Comparison of ENCODE assay signal across 26 mouse cellular contexts in genomic region chr5:74624385-74624784, GRCm38 (mm10).
DNase-seq lines count a peak whose midpoint lies in the region; ATAC-seq and TF ChIP-seq lines count a peak whose summit lies in the region.
"Had no signal": no experiment of that assay in that cellular context is flagged by ENCODE, and none has a peak within 500 bp of the region (broad histone marks: within the 10 kb centered on the region; RNA-seq: fewer than 3 reads in every experiment).

No protein-coding gene starts in this region.

- no peaks in the 10 kb centered on the region for H3K27me3 ChIP-seq in intestine, embryonic 15.5 days (replicated peaks)
- H3K27me3 ChIP-seq in intestine, postnatal 0 days (replicated peaks; ENCODE audit: control insufficient read depth, insufficient read depth, low read length): no peaks in the 10 kb centered on the region
- H3K27me3 ChIP-seq: CH12.LX; forebrain, embryonic 13.5 days; heart, embryonic 12.5 days; heart, embryonic 15.5 days; hindbrain, embryonic 12.5 days; hindbrain, embryonic 15.5 days; Patski had no signal

- 0 out of 2 replicates have a peak, but pooled peaks have one; percentile 5 for TF ChIP-seq CTCF in intestine, postnatal 0 days (IDR thresholded peaks at IDR 0.05; ENCODE audit: low read depth)

- peak; percentile 32 for DNase-seq in kidney, adult 9 months
- no peak for DNase-seq in kidney, postnatal 10 days
- DNase-seq in yolk sac, embryonic 10.5 days (ENCODE audit: low spot score): peak; percentile 50
- no peak for DNase-seq in urinary bladder, postnatal 4 days (ENCODE audit: low spot score in 2 of 2)
- DNase-seq: adrenal gland, postnatal 10 days; adrenal gland, postnatal 36 days; B cell, adult 2 months; cerebellum, adult 18-20 months; cerebellum, adult 9-10 months; gastrocnemius, adult 2 months; gastrocnemius, postnatal 14 days; heart, adult 18-20 months; heart, postnatal 4 days had no signal

- no peaks in the 10 kb centered on the region for H3K4me1 ChIP-seq in intestine, embryonic 15.5 days (replicated peaks)
- H3K4me1 ChIP-seq in intestine, postnatal 0 days (replicated peaks; ENCODE audit: control insufficient read depth, insufficient read depth, low read length): no peaks in the 10 kb centered on the region
- H3K4me1 ChIP-seq: forebrain, embryonic 13.5 days; hindbrain, embryonic 15.5 days had no signal

- no peak overlapping the region for H3K9ac ChIP-seq in intestine, embryonic 15.5 days
- H3K9ac ChIP-seq in intestine, postnatal 0 days (ENCODE audit: low read depth, low read length): no peak overlapping the region
- H3K9ac ChIP-seq: forebrain, embryonic 13.5 days; heart, embryonic 12.5 days; heart, embryonic 15.5 days; hindbrain, embryonic 12.5 days; hindbrain, embryonic 15.5 days had no signal

- H3K4me3 ChIP-seq in intestine, embryonic 15.5 days (replicated peaks): no peak overlapping the region
- no peak overlapping the region for H3K4me3 ChIP-seq in intestine, postnatal 0 days (ENCODE audit: low read depth, low read length)
- H3K4me3 ChIP-seq: forebrain, embryonic 10.5 days; forebrain, embryonic 13.5 days; gastrocnemius, adult 2 months; heart, embryonic 12.5 days; heart, embryonic 15.5 days; hindbrain, embryonic 12.5 days; hindbrain, embryonic 15.5 days had no signal

- no peak overlapping the region for H3K27ac ChIP-seq in intestine, embryonic 15.5 days
- peak overlapping the region; percentile 63 for H3K27ac ChIP-seq in intestine, postnatal 0 days (ENCODE audit: low read depth, low read length)
- H3K27ac ChIP-seq: forebrain, embryonic 10.5 days; forebrain, embryonic 13.5 days; gastrocnemius, adult 2 months; heart, embryonic 15.5 days; hindbrain, embryonic 12.5 days; hindbrain, embryonic 15.5 days had no signal

- no peaks in the 10 kb centered on the region for H3K9me3 ChIP-seq in intestine, embryonic 15.5 days
- H3K9me3 ChIP-seq in intestine, postnatal 0 days (ENCODE audit: control insufficient read depth): no peaks in the 10 kb centered on the region
- H3K9me3 ChIP-seq: forebrain, embryonic 10.5 days; forebrain, embryonic 13.5 days; G1E; heart, embryonic 12.5 days; heart, embryonic 15.5 days; hindbrain, embryonic 12.5 days; hindbrain, embryonic 15.5 days had no signal

- no peak overlapping the region for H3K4me2 ChIP-seq in intestine, embryonic 15.5 days (replicated peaks)
- no peak overlapping the region for H3K4me2 ChIP-seq in intestine, postnatal 0 days (replicated peaks; ENCODE audit: low read depth)
- H3K4me2 ChIP-seq: forebrain, embryonic 13.5 days; heart, embryonic 12.5 days; heart, embryonic 15.5 days; hindbrain, embryonic 12.5 days; hindbrain, embryonic 15.5 days had no signal

- 54% methylated on average over 5 of the region's 5 CpGs for WGBS in intestine, embryonic 15.5 days
- 44% methylated on average over 5 of the region's 5 CpGs for WGBS in intestine, postnatal 0 days

- ATAC-seq in intestine, embryonic 15.5 days: peak; percentile 39; the same call in 1 of the 2 replicates
- ATAC-seq in intestine, postnatal 0 days: peak; percentile 83
- no peak for ATAC-seq in frontal cortex, adult (ENCODE audit: low TSS enrichment)
- ATAC-seq: forebrain, embryonic 13.5 days; forebrain, embryonic 16.5 days; Patski had no signal

- H3K36me3 ChIP-seq in intestine, embryonic 15.5 days: no peaks in the 10 kb centered on the region
- H3K36me3 ChIP-seq in intestine, postnatal 0 days (ENCODE audit: control insufficient read depth, insufficient read depth): 0 out of 2 replicates have a peak, but pooled peaks cover 5% of the 10 kb centered on the region
- H3K36me3 ChIP-seq: forebrain, embryonic 10.5 days; G1E; heart, embryonic 12.5 days; heart, embryonic 15.5 days; hindbrain, embryonic 12.5 days; hindbrain, embryonic 15.5 days had no signal

Comparison
In these comparisons a context has a peak if more than half of its experiments do, and no peak if none do; other contexts are left out.
1. DNase-seq: peak in kidney, adult 9 months (single experiment) and yolk sac, embryonic 10.5 days (single experiment); none in kidney, postnatal 10 days (single experiment) and urinary bladder, postnatal 4 days (0 of 2).